Mouse (Mus musculus) left cerebral cortex, adult 18-20 months (tissue): ENCODE results near the gene Nfyb. TPM values are rescaled to one million over a fixed set of nuclear protein-coding genes. Genes with fewer than 3 reads are reported as not detected.

Experiments used
- DNase-seq, 2 experiments: peaks; one replicate each; pipeline ENCODE4 v3.0.0; 2021 to 2022; ENCODE audit warnings: low spot score in 2 of 2, mixed read lengths in 1 of 2
- long read RNA-seq, 2 experiments: library from polyadenylated mRNA; stranded (forward); transcript quantifications; one replicate each; pipeline ENCODE4 v2.0.0; 2021
- total RNA-seq, 2 experiments: library from RNA; stranded (reverse); gene quantifications; 2 replicates each; pipeline ENCODE4 v1.2.3; 2021

The Nfyb gene
- 10 to 100 TPM; 60.1 to 63.2 TPM for total RNA-seq
- long read RNA-seq, experiment 1, transcript Nfyb-204 (8 exons, 2,554 nt), result major isoform, 18 of 97 reads
- long read RNA-seq, experiment 1, partial matches to known transcripts, result 9 of 97 reads
- long read RNA-seq, experiment 1, other reads (novel, unspliced or antisense), result 70 of 97 reads
- long read RNA-seq, experiment 2, transcript Nfyb-204 (8 exons, 2,554 nt), result major isoform, 15 of 78 reads
- long read RNA-seq, experiment 2, partial matches to known transcripts, result 5 of 78 reads
- long read RNA-seq, experiment 2, other reads (novel, unspliced or antisense), result 58 of 78 reads

DNA sequence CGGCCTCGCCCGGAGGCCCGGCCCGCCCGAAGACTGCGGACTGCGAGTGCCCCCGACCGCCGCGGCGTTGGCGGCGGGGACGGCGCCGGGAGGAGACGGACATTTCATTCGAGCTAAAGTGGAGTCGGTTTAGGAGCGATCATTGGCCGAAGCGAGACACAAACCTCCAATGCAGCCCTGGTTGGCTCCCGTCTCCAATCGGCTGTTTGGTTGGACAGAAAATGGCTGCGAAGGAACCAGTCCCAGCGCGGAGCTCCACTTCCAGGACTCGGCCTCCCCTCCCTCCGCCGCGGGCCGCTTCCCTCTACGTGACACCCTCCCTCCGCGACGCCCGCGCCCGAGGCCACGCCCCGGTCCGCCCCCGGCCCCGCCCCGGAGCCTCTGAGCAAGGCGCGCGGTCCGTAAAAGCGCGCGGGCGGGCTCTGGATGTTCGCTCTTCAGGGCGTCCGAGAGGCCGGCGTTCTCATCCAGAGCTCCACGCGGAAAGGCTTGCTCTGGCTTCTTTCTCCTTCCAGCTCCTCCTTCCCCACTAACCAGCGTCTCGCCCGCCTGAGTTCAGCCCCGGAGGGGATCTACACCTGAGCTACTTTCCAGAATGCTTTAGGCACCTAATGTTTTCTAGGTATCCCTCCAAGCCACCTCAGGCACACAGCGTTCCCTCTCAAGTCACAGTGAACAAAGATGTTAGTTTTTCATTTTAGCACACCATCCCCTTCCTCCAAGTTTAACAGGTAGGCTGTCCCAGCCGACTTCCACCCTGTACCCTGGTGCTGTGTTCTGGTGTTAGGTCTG lies at the start of gene Nfyb:
Gene Nfyb, minus strand, starts transcription at position 305 of the 792 bp plus-strand sequence.
- DNase-seq, result peak; percentile 95 to 96

DNA sequence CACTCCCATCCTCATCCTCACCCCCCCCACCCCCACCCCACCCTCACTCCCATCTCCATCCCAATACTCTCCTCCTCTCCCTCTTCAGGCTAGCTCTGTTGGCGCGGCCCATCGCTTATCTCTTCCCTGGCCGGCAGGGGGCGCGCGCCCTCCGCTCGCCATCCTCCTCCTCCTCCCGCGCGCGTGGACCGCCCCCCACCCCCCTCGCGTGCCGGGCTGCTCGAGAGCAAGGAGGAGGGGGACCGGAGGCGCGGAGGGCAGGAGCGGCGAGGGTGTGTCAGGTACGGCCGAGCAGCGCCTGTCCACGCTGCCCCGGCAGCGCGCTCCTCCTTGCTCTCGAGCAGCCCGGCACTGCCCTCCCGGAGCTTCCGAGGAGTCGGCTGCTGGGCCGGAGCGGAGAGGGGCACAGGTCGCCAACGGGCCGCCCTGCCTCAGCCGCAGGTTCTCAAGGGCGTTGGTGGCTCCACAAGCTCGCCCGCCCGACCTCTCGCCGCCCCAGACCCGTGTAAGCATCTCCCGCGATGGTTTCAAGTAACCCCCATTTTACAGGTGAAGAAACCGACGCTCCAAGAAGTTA lies 48.0 kb upstream of the Nfyb start:
- DNase-seq, result peak; percentile 77 to 78

DNA sequence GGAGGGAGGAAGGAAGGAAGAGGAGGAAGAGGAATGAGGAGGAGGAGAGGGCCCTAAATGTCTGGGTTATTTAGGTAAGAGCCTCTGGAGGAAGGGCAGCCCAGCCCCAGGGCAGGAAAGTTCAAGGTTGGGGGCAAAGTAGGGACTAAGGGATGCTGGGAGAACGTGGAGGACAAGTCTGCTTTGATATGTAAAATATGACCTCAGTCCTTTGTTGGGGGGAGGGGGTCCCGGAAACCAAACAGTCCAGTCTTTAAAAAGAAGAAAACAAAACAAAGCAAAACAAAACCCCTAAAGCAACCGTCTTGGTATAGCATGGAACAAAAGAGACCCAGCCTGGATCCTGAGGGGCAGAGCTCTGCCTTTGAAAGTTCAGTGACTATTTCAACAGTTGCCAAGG lies 45.4 kb upstream of the Nfyb start:
- DNase-seq, result no peak

DNA sequence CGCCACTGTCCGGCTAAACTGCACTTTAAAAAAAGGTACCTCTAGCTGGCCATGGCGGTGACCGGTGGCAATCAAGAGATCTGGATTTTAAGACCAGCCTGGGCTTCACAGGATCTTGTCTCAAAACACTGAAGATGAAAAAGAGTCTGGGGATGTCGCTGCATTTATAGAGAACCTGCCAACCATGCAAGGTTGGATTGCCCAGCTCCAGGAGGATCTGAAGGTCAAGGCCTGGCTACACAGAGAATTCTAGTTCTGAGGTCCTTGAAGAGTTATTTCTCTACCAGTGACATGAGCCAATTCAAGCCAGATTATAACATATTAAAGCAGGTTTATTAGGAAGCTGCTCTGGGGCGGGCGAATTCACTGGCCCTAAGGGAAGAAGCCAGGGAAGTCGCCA lies 44.9 kb upstream of the Nfyb start:
- no peak for DNase-seq

DNA sequence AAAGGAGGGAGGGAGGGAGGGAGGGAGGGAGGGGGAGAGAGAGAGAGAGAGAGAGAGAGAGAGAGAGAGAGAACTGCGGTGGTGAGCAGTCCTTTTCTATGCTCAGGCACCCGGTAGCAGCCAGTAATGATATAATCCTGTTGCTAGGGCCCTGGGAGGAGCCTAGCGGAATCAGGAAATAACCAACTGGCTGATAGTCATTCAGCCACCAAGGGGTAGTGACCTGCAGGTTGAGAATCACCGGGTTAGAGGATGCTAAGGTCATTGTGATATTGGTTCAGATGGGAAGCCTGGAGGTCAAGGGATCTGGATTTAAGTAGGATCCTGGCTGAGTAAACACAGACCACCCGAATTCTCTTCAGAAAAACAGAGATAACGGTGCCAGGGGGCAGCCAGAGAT lies 44.2 kb upstream of the Nfyb start:
- DNase-seq, result no peak

DNA sequence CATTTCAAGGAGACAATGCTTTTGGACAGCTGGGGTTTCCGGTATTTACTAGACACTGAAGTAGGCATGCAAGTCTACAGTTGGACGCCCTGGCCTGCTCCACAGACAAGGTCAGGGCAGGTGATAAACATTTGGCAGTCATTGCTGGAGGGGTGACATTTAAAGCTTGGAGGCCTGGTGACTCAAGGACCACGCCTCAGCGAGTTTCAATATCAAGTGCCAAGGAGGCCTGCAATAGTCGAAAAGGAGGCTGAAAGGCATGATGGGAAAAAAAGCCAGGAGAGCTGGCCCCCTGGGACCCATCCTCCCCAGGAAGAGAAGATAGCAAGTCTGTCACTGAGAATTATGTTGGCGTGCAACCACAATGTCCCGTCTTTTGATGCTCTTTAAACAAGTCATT lies 43.3 kb upstream of the Nfyb start:
- no peak for DNase-seq

DNA sequence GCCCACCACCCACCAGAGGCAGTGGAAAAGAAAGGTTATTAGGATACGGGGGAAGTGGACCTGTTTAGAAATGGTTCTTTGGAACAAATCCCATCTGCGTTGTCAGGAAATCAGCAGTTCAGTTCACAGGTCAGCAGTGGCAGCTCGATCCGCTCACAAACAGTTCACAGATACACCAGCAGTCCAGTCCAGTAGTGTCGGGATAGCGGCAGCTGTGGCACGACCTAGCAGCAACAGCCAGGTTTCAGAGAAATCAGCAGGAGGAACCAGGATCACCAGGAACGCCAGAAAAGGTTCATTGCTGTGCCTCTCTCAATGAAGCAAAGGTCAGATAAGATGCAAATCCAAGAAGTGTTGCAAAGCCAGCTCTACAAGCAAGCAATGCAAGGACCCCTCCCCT lies 42.5 kb upstream of the Nfyb start:
- no peak for DNase-seq

DNA sequence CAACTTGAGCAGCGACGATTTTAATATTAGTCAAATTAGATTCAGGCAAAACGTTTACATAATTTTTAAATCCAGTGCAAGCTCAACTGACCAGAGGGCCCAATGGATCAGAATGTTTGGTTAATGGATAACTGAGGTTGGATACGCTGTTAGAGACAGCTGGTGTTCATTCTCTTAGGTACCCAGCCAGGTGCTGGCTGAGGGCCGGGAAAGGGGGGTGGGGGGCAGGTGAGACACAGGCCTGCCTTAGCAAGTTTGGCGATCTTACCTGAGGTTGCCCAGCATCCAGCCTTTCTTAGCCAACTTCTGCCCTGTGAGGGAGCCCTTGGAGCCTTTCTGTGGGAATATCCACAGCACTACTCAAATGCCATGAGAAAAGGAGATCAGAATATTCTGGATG lies 41.2 kb upstream of the Nfyb start:
- DNase-seq, result no peak

DNA sequence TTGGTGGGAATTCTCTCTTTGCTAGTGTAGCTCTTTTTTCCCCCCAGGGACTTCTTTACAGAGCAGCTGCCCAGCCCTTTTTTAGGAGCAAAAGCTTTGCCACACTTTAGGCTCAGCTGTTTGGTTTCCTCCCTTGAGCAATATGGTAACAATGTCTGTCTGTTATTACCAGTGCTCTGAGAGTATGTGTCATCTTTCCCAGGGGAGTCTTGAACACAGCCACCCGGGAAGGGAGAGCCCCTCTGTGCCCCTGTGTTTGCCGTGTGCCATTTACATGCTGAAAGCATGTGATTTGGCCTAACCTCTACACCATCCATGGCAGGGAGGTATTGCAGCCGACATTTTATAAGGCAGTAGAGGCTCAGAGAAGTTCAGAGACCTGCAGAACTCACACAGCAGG lies 40.5 kb upstream of the Nfyb start:
- DNase-seq, result no peak

DNA sequence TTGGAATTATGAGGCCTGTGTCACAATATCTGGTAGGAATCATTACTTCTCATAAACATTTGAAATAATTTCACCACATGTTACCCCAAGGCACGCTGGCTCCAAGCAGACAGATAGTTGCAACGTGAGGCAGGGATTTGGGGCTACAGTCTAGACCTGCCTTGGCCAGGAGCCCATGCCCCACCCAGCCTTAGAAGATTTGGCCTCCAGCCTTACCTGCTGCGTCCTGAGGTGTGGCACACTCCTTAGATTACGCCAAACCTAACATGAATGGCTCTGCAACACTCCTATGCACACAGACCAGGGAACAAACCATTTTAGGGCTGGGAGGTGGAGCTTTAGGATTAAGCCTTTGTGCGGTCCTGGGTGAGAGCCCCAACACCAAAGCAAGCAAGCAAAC lies 36.1 kb upstream of the Nfyb start:
- no peak for DNase-seq

DNA sequence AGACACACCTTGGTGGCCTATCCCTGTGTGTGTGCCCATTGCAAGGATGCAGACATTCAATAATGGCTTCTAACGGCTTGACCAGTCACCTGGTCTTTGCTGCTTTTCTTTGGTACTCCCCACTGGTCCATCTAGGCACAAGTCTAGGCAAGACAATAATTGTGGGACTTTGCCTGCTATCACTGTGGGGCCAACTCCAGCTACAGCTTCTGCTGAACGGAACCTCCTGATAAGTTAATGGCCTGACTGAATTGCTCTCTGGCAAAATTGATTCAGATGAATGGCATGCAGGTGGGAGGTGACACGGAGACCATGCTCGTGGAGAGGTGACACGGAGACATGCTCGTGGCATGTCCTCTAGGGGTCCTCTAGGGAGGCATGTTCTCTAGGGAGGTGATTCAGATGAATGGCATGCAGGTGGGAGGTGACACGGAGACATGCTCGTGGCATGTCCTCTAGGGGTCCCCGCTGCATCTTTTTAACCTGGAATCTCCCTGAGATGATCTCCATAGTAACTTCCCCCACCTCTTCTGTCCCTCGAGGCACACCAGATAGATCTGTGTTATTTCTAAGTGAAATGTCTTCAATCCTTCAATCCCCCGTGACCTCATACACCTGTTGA lies 34.5 kb upstream of the Nfyb start:
- no peak for DNase-seq

DNA sequence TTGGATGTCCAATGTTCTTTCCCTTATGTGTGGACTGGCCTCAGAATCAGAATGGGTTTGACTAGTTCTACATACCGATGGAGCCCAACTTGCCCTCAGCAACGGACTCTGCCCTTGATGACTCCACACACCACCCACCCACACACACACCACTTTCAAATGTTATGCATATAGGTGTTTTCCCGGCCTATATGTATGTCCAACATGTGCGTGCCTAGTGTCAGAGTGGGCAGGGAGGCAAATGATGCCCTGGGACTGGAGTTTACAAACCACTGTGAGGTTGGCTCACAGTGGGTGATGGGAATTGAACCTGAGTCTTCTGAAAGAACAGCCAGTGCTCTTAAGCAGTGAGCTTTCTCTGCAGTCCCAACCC lies 33.2 kb upstream of the Nfyb start:
- no peak for DNase-seq

DNA sequence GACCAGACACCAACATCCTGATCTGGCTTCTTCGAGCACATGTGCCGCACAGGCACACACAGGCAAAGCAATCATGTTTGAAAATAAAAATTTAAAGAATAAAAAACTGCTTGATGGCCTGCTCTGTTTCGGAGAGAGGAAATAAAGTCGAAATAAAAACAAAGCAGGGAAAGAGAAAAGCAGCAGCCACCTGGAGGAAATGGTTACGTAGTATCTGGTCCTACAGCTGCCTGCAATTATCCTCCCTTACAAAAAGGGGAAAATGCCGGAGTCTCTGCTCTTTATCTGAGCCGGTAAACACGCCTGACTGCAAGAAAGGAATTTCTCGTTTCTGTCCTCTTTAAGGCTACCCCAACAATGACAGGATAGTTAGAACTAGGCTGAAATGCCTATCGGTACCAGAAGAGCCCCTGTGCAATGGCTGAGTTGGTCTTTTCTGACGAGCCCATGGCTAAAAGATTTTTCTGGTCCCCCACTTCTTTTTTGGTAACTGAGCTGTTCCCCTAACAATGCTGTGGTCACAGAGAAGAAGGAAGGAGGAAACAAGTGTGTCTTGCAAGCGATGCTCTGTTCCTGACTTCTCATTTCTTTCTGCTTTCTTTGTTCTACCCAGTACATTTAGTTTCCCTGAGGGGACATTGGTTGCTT lies 32.7 kb upstream of the Nfyb start:
- DNase-seq, result no peak

DNA sequence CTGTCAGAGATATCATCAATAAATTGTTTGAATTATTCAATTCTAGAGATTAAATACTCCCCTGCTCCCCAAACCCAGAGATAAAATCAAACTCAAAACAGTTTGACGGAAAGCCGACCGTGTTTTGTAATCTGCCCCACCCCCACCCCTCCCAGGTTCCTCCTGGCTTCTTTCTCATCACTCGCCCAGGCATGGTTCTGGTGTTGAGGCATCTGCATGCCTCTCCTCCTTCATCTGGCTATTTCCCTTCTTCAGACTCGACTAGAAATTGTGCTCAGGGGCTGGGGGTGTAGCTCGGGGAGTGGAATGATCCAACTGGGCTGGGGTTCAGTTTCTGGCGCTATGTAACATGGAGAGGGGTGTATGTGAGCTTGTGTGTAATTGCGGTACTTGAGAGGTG lies 31.8 kb upstream of the Nfyb start:
- peak in 1 of 2 experiments; percentile 5 for DNase-seq

DNA sequence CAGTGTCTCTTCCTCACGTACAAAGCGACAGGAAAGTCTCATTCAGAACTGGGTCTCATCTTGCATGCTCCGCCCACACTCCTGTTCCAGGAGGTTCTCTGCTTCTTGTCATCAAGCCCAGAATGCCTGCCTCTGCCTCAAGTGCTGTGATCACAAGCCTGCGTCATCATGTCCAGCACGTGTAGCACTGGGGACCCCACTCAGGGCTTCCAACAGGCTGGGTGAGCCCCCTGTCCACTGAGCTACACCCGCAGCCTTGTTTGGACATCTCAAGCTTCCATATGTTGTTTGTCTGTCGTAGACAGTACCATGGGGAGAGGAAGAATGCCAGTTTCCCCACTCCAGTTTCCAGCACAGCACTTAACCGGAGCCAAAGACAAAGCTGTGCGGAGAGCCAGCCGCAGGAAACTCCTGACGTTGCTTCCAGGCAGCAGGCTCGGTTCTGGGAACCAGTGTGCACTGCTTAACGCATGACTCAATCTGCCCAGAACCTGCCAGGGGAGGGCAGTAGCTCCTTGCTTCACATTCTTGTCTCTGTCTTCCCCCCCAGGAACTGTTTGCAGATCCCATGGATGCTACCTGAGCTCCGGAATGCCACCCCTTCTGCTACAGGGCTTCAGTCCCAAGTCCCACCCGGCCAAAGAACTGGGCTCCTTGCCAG lies 31.3 kb upstream of the Nfyb start:
- DNase-seq, result peak; percentile 70 to 79

DNA sequence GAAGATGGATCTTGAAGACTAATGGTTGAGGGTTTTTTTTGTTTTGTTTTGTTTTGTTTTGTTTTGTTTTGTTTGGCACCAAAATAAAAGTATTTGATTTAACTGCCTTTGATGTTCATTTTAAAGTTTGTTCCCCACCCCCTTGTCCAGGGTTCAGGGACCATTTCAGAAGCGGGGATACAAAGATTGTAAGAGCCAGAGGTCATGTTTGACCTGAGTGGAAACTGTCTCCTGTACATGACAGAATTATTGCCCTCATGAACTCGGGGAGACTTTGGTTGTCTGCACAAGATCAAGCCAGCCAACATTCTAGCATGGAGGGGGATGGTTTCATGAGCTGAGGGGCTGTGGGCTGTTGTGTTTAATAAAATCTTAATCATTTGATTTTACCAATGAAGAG lies 28.4 kb upstream of the Nfyb start:
- no peak for DNase-seq

DNA sequence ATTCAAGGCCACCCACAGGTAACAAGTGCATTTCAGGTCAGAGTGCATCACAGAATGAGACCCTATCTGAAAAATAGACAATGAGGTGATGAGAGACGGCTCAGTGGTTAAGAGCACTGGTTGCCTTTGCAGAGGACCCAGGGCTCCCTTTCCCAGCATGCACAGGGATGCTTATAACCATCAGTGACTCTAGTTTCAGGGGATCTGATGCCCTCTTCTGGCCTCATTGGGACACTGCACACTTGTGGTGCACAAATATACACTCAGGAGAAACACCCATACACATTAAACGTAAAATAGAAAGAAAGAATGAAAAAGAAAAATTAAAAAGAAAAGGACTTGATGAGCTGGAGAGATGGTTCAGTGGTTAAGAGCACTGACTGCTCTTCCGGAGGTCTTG lies 27.8 kb upstream of the Nfyb start:
- no peak for DNase-seq

DNA sequence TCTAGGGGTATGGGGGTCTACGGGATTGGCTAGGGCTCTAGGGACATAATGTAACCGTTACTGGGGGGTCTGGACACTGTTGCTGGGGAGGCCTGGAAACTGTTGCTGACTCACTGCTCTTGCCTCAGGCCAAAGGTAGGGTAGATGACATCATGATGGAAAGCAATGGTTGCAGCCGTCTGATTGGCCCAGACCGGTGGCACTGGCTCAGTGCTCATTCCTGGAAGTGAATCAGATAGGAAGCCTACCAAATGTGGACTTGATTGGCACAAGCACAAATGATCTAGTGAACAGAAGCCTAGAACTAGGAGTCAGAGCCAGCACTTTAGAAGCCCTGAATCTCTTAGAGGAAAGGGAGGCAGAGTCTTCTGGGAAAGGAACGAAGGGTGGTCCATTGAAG lies 26.6 kb upstream of the Nfyb start:
- no peak for DNase-seq

DNA sequence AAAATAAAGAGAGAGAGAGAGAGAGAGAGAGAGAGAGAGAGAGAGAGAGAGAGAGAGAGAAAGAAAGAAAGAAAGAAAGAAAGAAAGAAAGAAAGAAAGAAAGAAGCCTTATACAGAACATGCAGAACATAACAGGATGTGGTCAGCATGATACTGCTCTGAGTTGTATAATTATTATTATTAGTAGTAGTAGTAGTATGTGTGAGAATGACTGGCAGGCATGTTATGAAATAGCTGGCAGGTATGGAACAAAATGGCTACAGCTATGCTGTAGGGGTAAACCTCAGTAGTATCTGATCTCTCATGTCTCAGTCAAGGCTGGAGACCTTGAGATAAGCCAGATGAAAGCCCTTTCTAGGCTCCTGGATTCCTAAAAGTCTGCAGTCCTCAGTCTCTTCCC lies 25.2 kb upstream of the Nfyb start:
- DNase-seq, result no peak

DNA sequence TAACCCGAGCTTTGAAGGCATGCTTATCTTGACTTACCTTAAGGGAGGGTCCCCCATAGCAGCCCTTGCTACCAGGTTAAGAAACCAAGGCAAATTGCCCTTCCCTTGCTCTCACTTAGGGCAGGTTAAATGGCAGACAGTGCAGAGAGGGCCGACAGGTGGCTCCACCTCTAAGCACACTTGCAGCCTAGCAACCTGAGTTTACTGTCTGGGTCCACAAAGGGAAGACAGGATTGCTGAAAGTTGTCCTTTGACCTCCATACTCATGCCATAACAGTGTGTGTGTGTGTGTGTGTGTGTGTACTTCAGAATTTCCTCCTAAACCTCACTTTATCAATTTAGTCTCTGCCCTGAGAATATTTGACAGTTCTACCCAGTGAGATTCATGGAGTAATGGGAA lies 18.5 kb upstream of the Nfyb start:
- no peak for DNase-seq

DNA sequence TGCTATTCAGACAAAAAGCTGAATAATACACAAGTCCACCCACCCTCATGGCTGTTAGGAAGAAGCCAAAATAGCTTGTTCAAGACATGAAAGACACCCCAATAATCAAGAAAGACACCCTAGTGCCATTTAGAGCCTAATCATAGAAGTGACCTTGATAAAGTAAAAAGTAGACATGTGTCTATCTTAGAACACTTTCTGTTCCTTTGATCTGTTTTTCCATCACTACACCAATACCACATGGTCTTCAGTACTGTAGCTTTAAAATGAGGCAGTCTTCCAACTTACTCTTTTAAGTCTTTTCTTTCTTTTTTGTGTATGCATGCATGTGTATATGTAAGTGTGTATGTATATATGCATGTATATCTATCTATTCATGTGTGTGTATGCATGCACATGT lies 16.9 kb upstream of the Nfyb start:
- no peak for DNase-seq
